Mouse (Mus musculus): Measurements from ENCODE around the gene Slc47a2. TPM values are rescaled to one million over a fixed set of nuclear protein-coding genes. Genes with fewer than 3 reads are reported as not detected.
A peak's percentile ranks its signal among the peaks of the same experiment; 100 is the strongest.

The Slc47a2 gene
- polyA plus RNA-seq, 1 experiment, result 0.01 TPM

- H3K36me3 ChIP-seq (ENCODE audit: control insufficient read depth, insufficient read depth), result peaks cover 16% of the 10 kb centered on the region
- H3ac ChIP-seq (ENCODE audit: control insufficient read depth, insufficient read length), result peak within 1 kb of the TSS; percentile 35
- H3K4me3 ChIP-seq, result peak within 1 kb of the TSS; percentile 80
- H3K4me2 ChIP-seq (ENCODE audit: low read depth), result peak within 1 kb of the TSS; percentile 90
- TF ChIP-seq POLR2AphosphoS2 (IDR thresholded peaks at IDR 0.05; ENCODE audit: insufficient read length, low read depth) (peak; percentile 99), TCF12 (IDR thresholded peaks at IDR 0.05; ENCODE audit: insufficient read depth, poor library complexity, severe bottlenecking) (no peak), TCF3 (IDR thresholded peaks at IDR 0.05; ENCODE audit: insufficient read length, low read depth) (no peak), E2F4 (IDR thresholded peaks at IDR 0.05; ENCODE audit: insufficient read depth) (no peak), USF1 (IDR thresholded peaks at IDR 0.05; ENCODE audit: low read depth) (peak; percentile 100), CEBPB (IDR thresholded peaks at IDR 0.05; ENCODE audit: insufficient read depth, poor library complexity, severe bottlenecking) (no peak), MAX (IDR thresholded peaks at IDR 0.05; ENCODE audit: low read depth) (no peak), POLR2A (IDR thresholded peaks at IDR 0.05; ENCODE audit: insufficient read length, low read depth) (peak; percentile 99), REST (IDR thresholded peaks at IDR 0.05; ENCODE audit: insufficient read depth, insufficient read length) (no peak), MYOD1 (IDR thresholded peaks at IDR 0.05; ENCODE audit: control insufficient read depth in 1 of 3, insufficient read length in 2 of 3, low read depth in 2 of 3) (no peak), MYOG (IDR thresholded peaks at IDR 0.05; ENCODE audit: control insufficient read depth in 1 of 3, insufficient read depth in 1 of 3, insufficient read length in 2 of 3, low read depth in 2 of 3) (peak in 2 of 3 experiments; percentile 4 to 40), SRF (IDR thresholded peaks at IDR 0.05; ENCODE audit: control insufficient read depth, insufficient read length, low read depth) (peak; percentile 56)
- peaks cover 8% of the 10 kb centered on the region for H3K79me2 ChIP-seq (ENCODE audit: control insufficient read depth, insufficient read depth)
- no peaks in the 10 kb centered on the region for H3K27me3 ChIP-seq (ENCODE audit: control insufficient read depth, insufficient read depth, insufficient read length)
Measured at GRCm38 (mm10) chr11:61266551-61267533, 75.8 kb downstream of the Slc47a2 start, which contains the start of gene Aldh3a2. Gene Aldh3a2 (minus strand): TSS chr11:61267464.

GRCm38 (mm10) chr11:61263841-61264240, 78.8 kb downstream of the Slc47a2 start:
- Histone ChIP-seq H3K4me3 (no peak overlapping the region), H3K4me2 (ENCODE audit: low read depth) (no peak overlapping the region), H3K36me3 (ENCODE audit: control insufficient read depth, insufficient read depth) (peaks cover 36% of the 10 kb centered on the region), H3K79me2 (ENCODE audit: control insufficient read depth, insufficient read depth) (peaks cover 8% of the 10 kb centered on the region), H3K27me3 (ENCODE audit: control insufficient read depth, insufficient read depth, insufficient read length) (no peaks in the 10 kb centered on the region), H3ac (ENCODE audit: control insufficient read depth, insufficient read length) (no peak overlapping the region)
- TF ChIP-seq MYOD1 (IDR thresholded peaks at IDR 0.05; ENCODE audit: control insufficient read depth in 1 of 3, insufficient read length in 2 of 3, low read depth in 2 of 3) (no peak), SRF (IDR thresholded peaks at IDR 0.05; ENCODE audit: control insufficient read depth, insufficient read length, low read depth) (no peak), TCF12 (IDR thresholded peaks at IDR 0.05; ENCODE audit: insufficient read depth, poor library complexity, severe bottlenecking) (no peak), CEBPB (IDR thresholded peaks at IDR 0.05; ENCODE audit: insufficient read depth, poor library complexity, severe bottlenecking) (no peak), MAX (IDR thresholded peaks at IDR 0.05; ENCODE audit: low read depth) (no peak), POLR2A (IDR thresholded peaks at IDR 0.05; ENCODE audit: insufficient read length, low read depth) (no peak), POLR2AphosphoS2 (IDR thresholded peaks at IDR 0.05; ENCODE audit: insufficient read length, low read depth) (no peak), MYOG (IDR thresholded peaks at IDR 0.05; ENCODE audit: control insufficient read depth in 1 of 3, insufficient read depth in 1 of 3, insufficient read length in 2 of 3, low read depth in 2 of 3) (no peak), REST (IDR thresholded peaks at IDR 0.05; ENCODE audit: insufficient read depth, insufficient read length) (no peak), TCF3 (IDR thresholded peaks at IDR 0.05; ENCODE audit: insufficient read length, low read depth) (no peak), USF1 (IDR thresholded peaks at IDR 0.05; ENCODE audit: low read depth) (no peak), E2F4 (IDR thresholded peaks at IDR 0.05; ENCODE audit: insufficient read depth) (no peak)

GRCm38 (mm10) chr11:61262516-61262915, 80.1 kb downstream of the Slc47a2 start:
- no peak overlapping the region for H3K4me2 ChIP-seq (ENCODE audit: low read depth)
- H3K79me2 ChIP-seq (ENCODE audit: control insufficient read depth, insufficient read depth), result peaks cover 8% of the 10 kb centered on the region
- H3K4me3 ChIP-seq, result no peak overlapping the region
- peaks cover 42% of the 10 kb centered on the region for H3K36me3 ChIP-seq (ENCODE audit: control insufficient read depth, insufficient read depth)
- no peak for TF ChIP-seq MYOG (IDR thresholded peaks at IDR 0.05; ENCODE audit: control insufficient read depth in 1 of 3, insufficient read depth in 1 of 3, insufficient read length in 2 of 3, low read depth in 2 of 3)
- no peak for TF ChIP-seq SRF (IDR thresholded peaks at IDR 0.05; ENCODE audit: control insufficient read depth, insufficient read length, low read depth)
- TF ChIP-seq E2F4 (IDR thresholded peaks at IDR 0.05; ENCODE audit: insufficient read depth), result no peak
- TF ChIP-seq POLR2AphosphoS2 (IDR thresholded peaks at IDR 0.05; ENCODE audit: insufficient read length, low read depth), result no peak
- TF ChIP-seq USF1 (IDR thresholded peaks at IDR 0.05; ENCODE audit: low read depth), result no peak
- TF ChIP-seq MYOD1 (IDR thresholded peaks at IDR 0.05; ENCODE audit: control insufficient read depth in 1 of 3, insufficient read length in 2 of 3, low read depth in 2 of 3), result no peak
- no peak for TF ChIP-seq TCF3 (IDR thresholded peaks at IDR 0.05; ENCODE audit: insufficient read length, low read depth)
- no peak for TF ChIP-seq CEBPB (IDR thresholded peaks at IDR 0.05; ENCODE audit: insufficient read depth, poor library complexity, severe bottlenecking)
- no peak for TF ChIP-seq TCF12 (IDR thresholded peaks at IDR 0.05; ENCODE audit: insufficient read depth, poor library complexity, severe bottlenecking)
- TF ChIP-seq REST (IDR thresholded peaks at IDR 0.05; ENCODE audit: insufficient read depth, insufficient read length), result no peak
- TF ChIP-seq MAX (IDR thresholded peaks at IDR 0.05; ENCODE audit: low read depth), result no peak
- no peak for TF ChIP-seq POLR2A (IDR thresholded peaks at IDR 0.05; ENCODE audit: insufficient read length, low read depth)
- no peaks in the 10 kb centered on the region for H3K27me3 ChIP-seq (ENCODE audit: control insufficient read depth, insufficient read depth, insufficient read length)
- H3ac ChIP-seq (ENCODE audit: control insufficient read depth, insufficient read length), result no peak overlapping the region

- Histone ChIP-seq H3K79me2 (ENCODE audit: control insufficient read depth, insufficient read depth) (no peaks in the 10 kb centered on the region), H3K27me3 (ENCODE audit: control insufficient read depth, insufficient read depth, insufficient read length) (no peaks in the 10 kb centered on the region), H3K36me3 (ENCODE audit: control insufficient read depth, insufficient read depth) (peaks cover 46% of the 10 kb centered on the region), H3ac (ENCODE audit: control insufficient read depth, insufficient read length) (no peak overlapping the region), H3K4me3 (no peak overlapping the region), H3K4me2 (ENCODE audit: low read depth) (no peak overlapping the region)
- no peak for TF ChIP-seq REST (IDR thresholded peaks at IDR 0.05; ENCODE audit: insufficient read depth, insufficient read length)
- no peak for TF ChIP-seq TCF3 (IDR thresholded peaks at IDR 0.05; ENCODE audit: insufficient read length, low read depth)
- no peak for TF ChIP-seq E2F4 (IDR thresholded peaks at IDR 0.05; ENCODE audit: insufficient read depth)
- TF ChIP-seq MYOD1 (IDR thresholded peaks at IDR 0.05; ENCODE audit: control insufficient read depth in 1 of 3, insufficient read length in 2 of 3, low read depth in 2 of 3), result no peak
- TF ChIP-seq CEBPB (IDR thresholded peaks at IDR 0.05; ENCODE audit: insufficient read depth, poor library complexity, severe bottlenecking), result no peak
- no peak for TF ChIP-seq POLR2A (IDR thresholded peaks at IDR 0.05; ENCODE audit: insufficient read length, low read depth)
- no peak for TF ChIP-seq TCF12 (IDR thresholded peaks at IDR 0.05; ENCODE audit: insufficient read depth, poor library complexity, severe bottlenecking)
- no peak for TF ChIP-seq SRF (IDR thresholded peaks at IDR 0.05; ENCODE audit: control insufficient read depth, insufficient read length, low read depth)
- no peak for TF ChIP-seq MAX (IDR thresholded peaks at IDR 0.05; ENCODE audit: low read depth)
- TF ChIP-seq MYOG (IDR thresholded peaks at IDR 0.05; ENCODE audit: control insufficient read depth in 1 of 3, insufficient read depth in 1 of 3, insufficient read length in 2 of 3, low read depth in 2 of 3), result no peak
- no peak for TF ChIP-seq USF1 (IDR thresholded peaks at IDR 0.05; ENCODE audit: low read depth)
- TF ChIP-seq POLR2AphosphoS2 (IDR thresholded peaks at IDR 0.05; ENCODE audit: insufficient read length, low read depth), result no peak
Measured at GRCm38 (mm10) chr11:61259106-61259505, 83.6 kb downstream of the Slc47a2 start.

Data from myocyte (in vitro differentiated cells).